ENCODE assay signal across 15 mouse cellular contexts in genomic region chr2:55315627-55316026, GRCm38 (mm10).
"Had no signal": no experiment of that assay in that cellular context is flagged by ENCODE, and none has a peak within 500 bp of the region (broad histone marks: within the 10 kb centered on the region; RNA-seq: fewer than 3 reads in every experiment).

No protein-coding gene starts in this region.

- H3K36me3 ChIP-seq: kidney, embryonic 15.5 days; limb, embryonic 12.5 days; midbrain, embryonic 10.5 days; midbrain, embryonic 15.5 days; neural tube, embryonic 13.5 days had no signal

- H3K27ac ChIP-seq: kidney, embryonic 15.5 days; left cerebral cortex, adult 2 months; limb, embryonic 12.5 days; liver, embryonic 14.5 days; midbrain, embryonic 10.5 days; midbrain, embryonic 15.5 days; neural tube, embryonic 13.5 days had no signal

- H3K4me3 ChIP-seq: kidney, embryonic 15.5 days; left cerebral cortex, adult 2 months; limb, embryonic 12.5 days; midbrain, embryonic 10.5 days; midbrain, embryonic 15.5 days; neural tube, embryonic 13.5 days had no signal

- H3K9ac ChIP-seq: kidney, embryonic 15.5 days; limb, embryonic 12.5 days; liver, embryonic 14.5 days; midbrain, embryonic 15.5 days; neural tube, embryonic 13.5 days had no signal

- H3K4me1 ChIP-seq: kidney, embryonic 15.5 days; limb, embryonic 12.5 days; midbrain, embryonic 10.5 days; midbrain, embryonic 15.5 days; neural tube, embryonic 13.5 days had no signal

- ATAC-seq: midbrain, embryonic 15.5 days had no signal

- H3K27me3 ChIP-seq: kidney, embryonic 15.5 days; limb, embryonic 12.5 days; midbrain, embryonic 15.5 days; neural tube, embryonic 13.5 days had no signal

- H3K9me3 ChIP-seq: kidney, embryonic 15.5 days; limb, embryonic 12.5 days; midbrain, embryonic 10.5 days; midbrain, embryonic 15.5 days; neural tube, embryonic 13.5 days had no signal

- DNase-seq: kidney, postnatal 25 days; liver; lung, adult 18-20 months; retina, postnatal 1 day; right cerebral cortex, postnatal 4 days; spleen, adult 18-20 months; thymus, adult 18-20 months; thymus, postnatal 14 days had no signal

- H3K4me2 ChIP-seq: kidney, embryonic 15.5 days; limb, embryonic 12.5 days; midbrain, embryonic 15.5 days; neural tube, embryonic 13.5 days had no signal
